Mouse (Mus musculus) urinary bladder, postnatal 4 days (tissue): ENCODE results near the gene Slc35b3.

ENCODE experiments used
- DNase-seq, 2 experiments: peaks; one replicate each; pipeline ENCODE4 v3.0.0; 2021 to 2022; ENCODE audit warnings: low spot score in 2 of 2

The Slc35b3 gene

DNA sequence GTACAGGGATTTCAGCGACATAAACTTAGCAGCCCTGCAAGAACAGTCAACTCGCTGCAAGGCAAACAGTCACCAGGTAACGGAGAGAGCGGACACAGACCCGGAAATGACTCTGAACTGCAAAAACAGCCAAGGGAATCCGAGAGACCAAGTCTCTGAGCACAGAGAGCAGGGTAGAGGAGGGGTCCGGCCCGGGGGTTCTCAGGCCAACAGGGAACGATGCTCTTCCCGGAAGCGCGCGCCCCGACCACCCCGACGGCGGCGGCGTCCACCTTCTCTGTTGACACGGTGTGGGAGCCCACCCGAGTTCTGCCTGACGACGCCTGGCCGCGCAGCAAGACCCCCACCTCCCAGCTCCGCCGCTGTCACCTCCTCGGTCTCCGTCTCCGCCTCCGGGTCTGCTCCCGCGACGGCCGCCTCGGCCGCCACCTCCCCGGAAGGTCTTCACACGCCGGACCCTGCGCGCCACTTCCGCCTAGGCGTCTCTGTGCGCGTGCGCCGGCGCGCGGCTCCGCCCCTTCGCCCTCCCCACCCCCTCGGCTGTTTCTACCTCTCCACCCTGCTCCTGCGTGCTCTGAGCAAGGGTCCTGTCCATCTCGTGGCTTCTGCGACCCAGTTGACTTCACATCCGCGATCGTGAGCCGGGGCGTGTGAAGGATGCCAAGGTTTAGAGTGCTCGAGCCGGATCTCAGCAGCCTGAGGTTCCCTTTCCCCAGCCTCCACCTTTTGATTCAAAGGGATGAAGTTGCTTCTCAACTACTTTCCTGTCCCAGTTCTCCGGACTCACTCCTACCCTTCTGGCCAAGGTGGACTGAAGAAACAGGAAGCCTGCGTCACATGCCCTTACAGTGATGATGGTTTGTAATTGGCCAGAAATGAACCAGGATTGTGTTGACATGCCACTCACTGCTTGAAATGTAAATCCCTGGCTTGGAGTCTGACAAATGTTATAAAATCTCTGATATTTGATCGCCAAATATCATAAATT lies at the start of gene Slc35b3:
TSS of gene Slc35b3 (minus strand) at position 813 of the 988 bp plus-strand sequence.
- DNase-seq = peak; percentile 82

- DNase-seq = no peak
Observed at GRCm38 (mm10) chr13:39010280-39010679, 49.6 kb upstream of the Slc35b3 start.

GRCm38 (mm10) chr13:39003101-39003762 lies 42.6 kb upstream of the Slc35b3 start:
- DNase-seq = no peak

- no peak for DNase-seq
Observed at GRCm38 (mm10) chr13:39002424-39002823, 41.7 kb upstream of the Slc35b3 start.

DNA sequence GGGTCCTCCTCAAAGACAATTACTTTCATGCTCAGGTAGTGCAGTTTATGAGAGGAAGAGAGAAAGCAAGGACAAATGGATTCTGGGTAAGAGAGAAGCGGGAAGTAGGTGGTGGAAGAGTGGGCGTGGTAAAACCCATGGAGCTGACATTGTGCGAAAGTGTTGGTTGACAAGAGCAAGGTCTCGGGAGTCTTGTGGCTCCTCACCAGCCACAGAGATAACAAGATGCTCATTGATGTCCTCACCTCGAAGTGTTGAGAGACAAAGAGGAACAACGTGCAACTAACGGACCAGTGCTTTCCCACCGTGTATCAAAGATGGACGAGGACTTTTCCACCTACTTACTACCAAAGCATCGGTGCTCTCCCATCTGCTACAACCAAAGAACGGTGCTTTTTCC lies 40.8 kb upstream of the Slc35b3 start:
- no peak for DNase-seq

DNA sequence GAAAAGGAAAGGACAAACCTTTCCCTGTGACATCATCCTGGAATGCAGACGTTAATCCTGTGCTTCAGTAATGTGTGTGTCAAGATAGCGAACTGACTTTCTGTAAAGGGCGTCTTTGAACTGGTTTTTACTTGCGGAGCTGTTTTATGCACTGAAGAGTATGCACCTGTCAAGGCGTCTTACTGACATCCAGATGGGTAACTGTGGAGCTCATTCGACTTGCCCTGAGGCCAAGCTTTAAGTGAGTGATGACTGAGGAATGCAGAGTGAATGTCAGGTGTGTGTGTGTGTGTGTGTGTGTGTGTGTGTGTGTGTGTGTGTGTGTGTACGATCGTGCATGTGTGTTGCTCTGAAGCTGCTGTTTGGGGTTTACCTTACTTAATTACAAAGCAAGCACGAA lies 38.3 kb upstream of the Slc35b3 start:
- DNase-seq = no peak

DNA sequence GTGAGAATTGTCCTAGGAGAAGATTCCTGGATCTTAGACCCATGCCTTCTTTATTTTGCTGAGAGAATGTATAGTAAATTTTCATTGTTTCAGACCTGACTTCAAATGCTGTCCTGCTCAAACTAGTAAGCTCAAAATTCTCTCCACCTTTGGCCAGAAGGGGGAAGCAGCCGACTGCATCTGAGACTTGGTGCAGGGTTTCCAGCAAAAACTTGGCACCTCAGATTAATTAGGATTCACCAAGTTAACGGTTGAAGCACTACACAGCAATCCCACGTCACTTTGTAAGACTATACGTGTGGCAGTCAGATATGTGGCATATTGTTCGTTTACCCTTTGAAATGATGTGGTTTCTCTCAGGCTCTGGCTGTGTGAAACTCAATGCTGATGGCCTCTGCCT lies 31.9 kb upstream of the Slc35b3 start:
- no peak for DNase-seq

- DNase-seq = no peak
Observed at GRCm38 (mm10) chr13:38983751-38984150, 23.1 kb upstream of the Slc35b3 start.

- no peak for DNase-seq
Observed at GRCm38 (mm10) chr13:38980900-38981299, 20.2 kb upstream of the Slc35b3 start.

DNA sequence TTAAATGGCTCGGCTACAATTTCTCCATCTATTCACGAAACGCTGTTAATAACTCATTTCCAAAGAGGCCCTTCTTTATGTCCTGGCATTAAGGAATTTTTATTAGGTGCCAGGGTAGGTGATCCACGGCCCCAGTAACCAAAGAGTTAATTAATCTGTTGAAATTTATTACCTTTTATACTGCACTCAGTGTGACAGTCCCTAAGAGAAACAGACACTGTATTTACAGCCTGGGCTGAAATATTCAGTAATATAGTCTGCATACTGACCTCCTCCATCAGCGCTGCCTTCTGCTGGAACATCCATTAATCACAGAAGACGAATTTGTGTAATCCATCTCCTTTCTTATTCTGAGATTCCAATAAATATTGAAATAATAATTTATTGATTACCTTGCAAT lies 16.3 kb upstream of the Slc35b3 start:
- DNase-seq = no peak

- DNase-seq = no peak
Observed at GRCm38 (mm10) chr13:38975853-38976252, 15.2 kb upstream of the Slc35b3 start.

DNA sequence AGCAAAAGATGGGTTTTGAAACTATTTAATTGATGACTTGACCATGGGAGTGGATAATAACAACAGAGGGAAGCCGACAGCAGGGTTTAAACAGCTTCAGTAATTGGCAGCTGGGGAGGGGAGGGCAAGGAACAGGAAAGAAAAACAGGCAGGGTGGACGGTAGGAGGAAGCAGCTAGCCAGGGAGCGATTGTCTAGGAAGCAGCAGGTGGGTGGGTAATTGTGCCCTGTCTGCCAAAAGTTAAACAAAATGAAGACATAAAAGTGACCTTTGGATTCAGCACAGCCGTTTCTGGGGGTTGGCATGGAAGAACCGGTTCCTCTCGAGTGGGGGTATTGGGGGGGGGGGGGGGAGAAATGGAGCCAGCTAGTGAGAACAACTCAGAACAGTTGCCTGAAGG lies 11.9 kb upstream of the Slc35b3 start:
- no peak for DNase-seq

DNA sequence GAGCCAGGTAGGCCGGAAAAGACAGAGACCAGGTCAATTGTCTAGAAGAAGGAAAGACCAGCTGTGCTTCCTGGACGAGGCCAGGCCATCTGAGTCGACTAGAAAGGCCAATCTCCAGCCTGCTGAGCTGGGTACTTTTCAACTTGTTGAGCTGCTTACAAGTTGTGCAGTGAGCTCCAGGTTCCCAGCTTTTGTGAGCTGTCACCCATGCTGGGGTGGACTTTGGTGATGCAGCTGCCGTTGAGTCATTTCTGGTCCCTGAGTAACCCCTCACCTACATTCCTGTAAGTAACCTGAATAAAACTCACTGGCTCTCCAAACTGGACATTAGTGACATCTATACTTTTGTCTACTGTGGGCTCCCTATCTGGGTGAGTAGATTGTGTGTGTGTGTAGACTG lies 10.4 kb upstream of the Slc35b3 start:
- no peak for DNase-seq

DNA sequence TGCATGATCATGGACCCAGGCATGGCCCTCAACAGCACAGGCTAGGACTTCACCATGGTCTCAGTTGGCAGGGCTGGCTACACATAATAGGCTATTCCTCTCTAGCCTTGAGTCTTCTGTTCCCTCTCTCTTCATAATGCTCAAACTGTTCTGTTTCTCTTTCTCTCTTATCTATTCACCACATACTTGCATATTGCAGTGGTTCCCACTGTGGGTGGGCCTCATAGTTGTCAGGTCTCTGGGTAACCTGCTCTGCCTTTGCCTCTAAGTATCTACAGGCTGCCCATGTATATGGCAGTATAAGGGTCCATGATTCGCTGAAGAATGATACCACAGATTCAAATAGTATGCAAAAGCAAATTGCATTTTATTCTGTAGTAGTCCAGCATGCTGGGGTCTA lies 6.8 kb upstream of the Slc35b3 start:
- DNase-seq = no peak

GRCm38 (mm10) chr13:38966922-38967448 lies 6.3 kb upstream of the Slc35b3 start:
- DNase-seq = no peak

DNA sequence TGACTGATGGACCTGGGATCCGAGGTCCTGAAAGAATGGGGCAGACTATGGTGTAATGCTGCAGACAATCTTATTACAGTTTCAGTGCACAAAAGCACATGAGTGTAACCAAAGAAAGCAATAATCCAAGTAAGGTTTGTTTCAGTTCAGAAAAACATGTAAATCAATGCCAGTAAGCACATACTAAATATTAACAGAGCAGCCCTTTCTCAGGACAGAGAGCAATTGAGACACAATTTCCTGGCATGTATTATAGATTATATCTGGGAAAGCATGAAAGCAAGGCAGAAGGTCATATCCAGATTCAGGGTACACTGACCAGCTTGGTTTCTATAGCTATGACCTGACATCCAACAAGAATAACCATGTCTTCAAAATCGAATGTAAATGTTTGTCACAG lies 2.1 kb upstream of the Slc35b3 start:
- DNase-seq = no peak

DNA sequence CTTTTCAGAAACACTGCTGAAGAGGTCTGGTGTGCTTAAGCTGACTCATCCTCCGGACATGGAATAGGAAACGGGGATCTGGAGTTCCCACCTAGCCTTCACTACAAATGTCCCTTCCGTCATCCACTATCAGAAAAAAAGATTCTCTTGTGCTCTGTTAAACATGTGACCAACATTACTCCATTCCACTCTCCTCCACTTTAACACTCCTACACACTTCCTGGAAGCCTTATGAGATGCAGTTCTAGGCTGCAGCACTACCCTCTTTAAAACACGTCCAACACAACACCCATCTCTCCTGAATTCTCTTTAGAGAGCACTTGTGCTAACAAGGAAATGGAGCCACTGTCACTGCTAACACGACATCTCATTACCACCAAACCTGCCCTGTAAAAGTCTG lies 2.6 kb downstream of the Slc35b3 start:
- DNase-seq = no peak

DNA sequence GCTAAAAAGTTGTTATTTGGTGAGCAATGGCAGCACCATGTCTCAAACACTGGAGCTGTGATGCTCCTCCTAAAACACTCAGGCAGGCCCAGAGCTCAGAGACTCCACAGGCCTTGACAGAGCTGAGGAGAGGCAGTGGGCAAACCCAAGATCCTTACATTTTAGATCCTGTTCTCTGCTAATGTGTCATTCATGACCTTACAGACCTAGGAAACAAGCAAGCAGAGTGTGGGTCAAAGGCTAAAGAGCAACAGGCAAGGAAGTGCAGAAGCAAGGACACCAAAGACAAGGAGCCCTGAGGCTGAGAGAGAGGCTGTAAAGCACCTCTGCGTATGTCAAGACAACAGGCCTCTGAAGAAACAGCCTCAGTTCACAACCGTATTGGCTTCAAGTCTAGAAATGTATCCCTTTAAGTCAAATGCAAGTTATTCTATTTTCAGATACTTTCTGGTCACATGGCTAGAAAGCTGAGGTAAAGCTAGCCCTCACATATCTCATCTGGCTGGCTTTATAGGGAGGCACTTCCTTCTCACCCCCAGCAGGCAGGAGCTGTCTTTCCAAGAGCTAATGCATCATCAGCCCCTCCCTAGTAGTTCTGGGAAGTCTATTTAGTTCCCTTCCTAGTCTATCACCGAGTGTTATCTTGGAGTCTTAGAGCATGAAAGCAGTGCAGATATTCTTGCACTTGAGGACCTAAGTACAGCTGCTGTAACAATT lies 14.2 kb downstream of the Slc35b3 start:
- no peak for DNase-seq

DNA sequence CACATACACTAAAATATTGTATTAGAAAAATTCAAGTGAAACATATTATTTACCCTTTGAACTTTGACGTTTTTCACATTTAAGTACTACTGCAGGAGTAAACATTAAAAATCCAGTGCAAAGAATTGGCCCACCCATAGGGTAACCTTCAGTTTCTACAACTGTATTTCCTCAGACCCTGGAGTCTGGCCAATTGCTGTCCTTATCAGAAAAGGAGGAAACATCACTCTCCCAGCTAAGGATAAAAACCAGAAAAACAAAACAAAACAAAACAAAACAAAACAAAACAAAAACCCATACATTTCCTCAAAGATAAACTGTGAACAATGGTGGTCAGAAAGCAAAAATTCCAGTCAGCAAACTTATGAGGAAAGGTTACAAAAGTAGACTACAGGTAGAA lies 14.9 kb downstream of the Slc35b3 start:
- DNase-seq = no peak

DNA sequence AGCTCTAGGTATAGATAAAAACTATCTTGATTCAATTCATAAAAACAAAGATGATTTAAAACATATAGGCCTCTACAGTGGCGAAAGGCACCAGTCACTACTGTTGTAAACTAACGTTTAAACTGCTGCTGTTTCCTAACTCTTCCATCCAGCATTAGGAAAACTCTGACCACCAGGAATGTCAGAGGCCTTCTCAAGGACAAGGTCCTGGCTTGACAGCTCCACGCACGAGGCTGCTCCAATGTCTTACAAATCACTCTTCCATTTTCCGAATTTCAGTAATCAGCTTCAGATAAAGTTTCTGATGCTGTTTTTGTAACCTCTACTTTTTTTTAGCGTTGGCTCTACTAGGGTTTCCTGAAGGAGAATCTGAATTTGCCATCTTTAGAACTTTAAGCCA lies 15.7 kb downstream of the Slc35b3 start:
- DNase-seq = no peak

- DNase-seq = no peak
Observed at GRCm38 (mm10) chr13:38941786-38942185, 18.9 kb downstream of the Slc35b3 start.

- DNase-seq = no peak
Observed at GRCm38 (mm10) chr13:38941280-38941679, 19.4 kb downstream of the Slc35b3 start.
